Mouse (Mus musculus) frontal cortex, postnatal 25 days (tissue): Measurements from ENCODE around the gene Nol6.
A peak's percentile ranks its signal among the peaks of the same experiment; 100 is the strongest.

Source experiments
- DNase-seq, 2 experiments: peaks; one replicate each; pipeline ENCODE4 v3.0.0; 2022; ENCODE audit warnings: low spot score in 2 of 2

The Nol6 gene

DNA sequence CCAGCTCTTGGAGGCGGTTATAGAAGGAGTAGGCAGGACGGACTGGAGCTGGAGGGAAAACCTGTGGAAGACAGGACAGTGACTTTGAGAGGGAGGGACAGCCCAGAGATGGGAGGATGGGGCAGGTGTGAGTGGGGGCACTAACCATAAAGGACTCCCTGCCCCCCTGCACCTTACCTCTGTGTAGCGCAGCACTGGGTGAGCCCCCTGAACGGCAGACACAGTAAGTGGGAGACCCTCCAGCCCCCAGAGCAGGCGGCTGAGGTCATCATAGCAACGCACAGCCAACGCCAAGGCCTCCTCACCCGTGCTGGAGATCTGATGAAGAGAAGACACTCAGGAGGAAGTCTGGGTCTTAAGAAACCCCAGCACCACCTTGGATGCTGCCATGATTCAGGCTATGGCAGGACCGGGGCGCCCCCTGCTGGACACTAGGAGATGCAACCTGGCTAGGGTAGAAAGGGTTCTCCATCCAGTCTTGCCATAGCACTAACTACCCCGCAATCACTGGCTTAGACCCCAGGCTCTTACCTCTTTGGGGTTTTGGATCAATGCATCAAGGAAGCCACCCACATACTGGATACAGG lies 5.5 kb downstream of the Nol6 start:
- peak; percentile 43 to 55 for DNase-seq

DNA sequence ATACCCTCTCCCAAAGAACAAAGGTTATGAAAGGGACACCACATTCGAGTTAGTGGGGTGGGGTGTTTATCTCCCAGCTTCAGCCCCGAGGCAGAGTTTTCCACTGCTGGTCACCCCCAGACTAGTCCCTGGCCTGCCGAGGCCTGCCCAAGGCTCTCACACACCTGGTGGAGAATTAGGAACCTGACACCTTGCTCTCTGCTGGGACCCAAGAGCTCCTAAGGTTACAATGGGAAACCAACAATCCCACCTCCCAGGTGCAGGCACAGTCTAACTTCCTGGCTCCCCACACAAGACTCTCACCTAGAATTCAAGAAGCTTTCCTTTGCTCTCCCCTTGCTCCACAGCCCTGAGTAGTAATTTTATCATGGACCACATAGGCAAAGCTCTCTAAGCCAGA lies 7.4 kb downstream of the Nol6 start:
- DNase-seq, result no peak

DNA sequence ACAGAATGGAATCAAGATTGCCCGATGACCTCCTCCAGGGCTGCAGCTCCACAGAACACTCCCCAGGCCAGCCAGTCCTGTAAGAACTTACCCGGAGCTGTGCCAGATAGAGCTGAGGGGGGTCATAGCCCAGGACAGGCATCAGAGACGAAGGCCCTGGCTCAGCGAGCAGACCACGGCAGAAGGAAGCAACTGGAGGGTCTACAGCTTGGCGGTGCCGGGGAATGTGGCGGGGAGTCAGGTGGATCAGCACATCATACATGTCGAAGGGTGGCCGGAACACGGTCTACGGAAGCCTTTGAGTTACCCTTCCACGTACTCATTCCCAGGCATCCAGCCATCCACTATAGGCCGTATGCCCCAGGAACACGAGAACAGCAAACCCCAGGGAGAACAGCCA lies 8.5 kb downstream of the Nol6 start:
- no peak for DNase-seq

DNA sequence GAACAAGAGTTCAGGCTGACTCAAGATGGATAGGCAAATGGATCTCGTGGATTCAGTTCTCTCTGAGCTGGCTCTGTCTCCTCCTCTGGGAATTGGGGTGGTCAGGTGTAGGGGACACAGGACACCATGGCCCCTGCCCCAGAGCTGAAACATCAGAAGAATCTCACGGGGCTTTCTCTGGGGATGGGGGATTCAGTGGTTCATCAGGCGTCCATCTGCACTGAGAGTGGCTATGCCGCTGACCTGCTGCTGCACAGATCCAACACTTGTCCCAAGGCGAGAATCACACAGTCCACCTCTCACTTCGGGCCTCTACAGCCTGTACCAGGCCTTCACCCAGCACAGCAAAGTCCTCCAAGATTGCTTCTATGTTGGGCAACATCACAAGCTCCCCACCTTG lies 9.2 kb downstream of the Nol6 start:
- no peak for DNase-seq

DNA sequence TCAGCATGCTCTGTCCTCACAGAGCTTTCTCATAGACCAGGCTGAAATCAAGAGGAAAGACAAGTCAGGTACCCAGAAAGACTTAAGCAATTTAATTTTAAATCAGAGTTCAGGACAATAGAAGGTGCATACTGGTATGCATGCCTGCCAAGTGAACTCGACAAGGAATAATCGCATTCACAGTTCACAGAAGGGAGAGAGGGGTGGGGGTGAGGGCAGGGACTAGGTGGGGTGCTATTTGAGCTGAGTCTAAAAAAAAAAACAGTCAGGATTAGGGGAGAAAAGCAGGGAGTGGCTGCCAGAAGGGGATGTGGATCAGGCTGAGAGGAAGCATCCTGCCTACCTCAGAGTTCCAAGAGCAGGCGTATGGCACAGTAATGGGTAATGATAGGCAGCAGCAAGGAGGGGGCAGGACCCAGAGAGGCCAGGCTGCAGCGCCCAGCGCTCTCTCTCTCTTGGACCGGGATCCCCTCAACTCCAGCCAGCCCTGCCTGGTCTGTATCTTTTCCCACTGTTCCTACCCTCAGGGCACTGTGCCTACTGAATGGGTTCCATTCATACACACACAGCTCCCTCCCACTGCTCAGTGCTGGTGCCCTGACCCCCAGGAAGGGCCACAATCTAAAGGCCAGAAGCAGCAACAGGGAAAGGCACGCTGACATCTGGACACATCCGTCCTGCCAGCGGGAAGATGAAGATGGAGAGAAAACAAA lies 9.7 kb downstream of the Nol6 start:
- no peak for DNase-seq

DNA sequence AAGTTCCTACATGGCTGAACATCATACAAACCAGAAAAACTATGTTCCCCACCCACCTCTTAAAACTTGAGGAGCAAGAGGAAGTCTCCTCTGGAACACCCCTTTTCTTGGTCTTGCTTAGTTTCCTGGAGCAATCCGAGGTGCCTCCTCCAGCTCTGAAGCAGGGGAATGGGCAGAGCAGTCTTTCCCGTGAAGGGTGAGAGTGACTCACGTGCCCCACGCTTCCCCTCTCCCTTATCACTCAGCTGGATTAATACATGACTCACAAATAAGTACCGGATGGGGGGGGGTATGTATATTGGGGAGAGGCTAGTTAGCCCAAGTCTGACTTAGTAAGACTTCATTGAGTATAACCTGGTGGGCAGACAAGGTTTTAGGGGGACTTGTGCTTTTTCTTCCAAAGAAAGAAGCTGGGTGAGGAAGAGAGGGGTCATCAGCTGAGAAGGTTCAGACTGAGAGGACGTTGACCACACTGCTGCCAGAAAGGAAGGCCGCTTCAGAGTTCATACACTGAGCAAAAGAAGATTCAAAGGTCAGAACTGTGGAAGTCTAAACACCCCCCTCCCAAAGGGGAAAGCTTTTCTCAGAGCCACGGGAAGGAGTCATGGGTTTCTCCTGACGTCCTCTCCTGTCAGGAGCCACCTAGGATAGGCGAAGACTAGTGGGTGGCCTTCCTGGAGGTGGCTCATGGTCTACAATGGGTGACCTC lies 15.4 kb downstream of the Nol6 start:
- no peak for DNase-seq

DNA sequence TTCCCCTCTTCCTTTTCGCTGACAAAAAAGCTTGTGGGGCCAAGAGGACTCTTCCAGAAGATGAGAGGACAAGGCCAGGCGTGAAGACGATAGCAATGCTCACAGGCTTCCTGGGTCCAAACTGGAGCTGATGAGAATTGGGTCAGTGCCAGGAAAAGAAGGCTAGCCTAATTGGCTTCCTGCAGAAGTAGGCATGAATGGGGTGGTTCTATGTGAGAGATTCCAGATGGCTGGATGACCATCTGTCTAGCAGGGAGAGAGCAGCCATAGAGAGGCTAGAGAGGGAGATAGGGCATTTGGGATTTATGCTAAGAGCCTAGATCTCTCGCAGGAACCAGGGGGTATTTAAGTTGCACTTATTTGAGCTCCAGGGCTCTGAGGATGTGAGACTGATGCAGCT lies 16.8 kb downstream of the Nol6 start:
- no peak for DNase-seq

DNA sequence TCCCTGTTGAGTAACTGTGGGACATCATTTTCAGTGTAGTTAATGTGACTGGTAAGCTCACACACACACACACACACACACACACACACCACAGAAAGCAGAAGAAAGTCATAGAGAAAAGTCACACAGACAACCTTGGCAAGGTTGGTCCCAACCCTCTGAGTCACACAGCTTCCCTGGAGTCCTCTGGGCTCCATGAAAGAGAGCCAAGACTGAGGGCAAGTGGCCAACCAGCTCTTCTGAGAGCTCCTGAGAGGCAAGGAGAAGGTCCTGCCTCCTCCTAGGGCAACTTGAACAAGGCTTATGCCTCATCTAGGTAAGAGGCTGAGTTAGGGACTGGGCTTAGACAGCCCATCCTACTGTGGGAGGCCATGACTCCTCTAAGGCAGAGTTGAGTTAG lies 21.4 kb downstream of the Nol6 start:
- DNase-seq, result no peak

DNA sequence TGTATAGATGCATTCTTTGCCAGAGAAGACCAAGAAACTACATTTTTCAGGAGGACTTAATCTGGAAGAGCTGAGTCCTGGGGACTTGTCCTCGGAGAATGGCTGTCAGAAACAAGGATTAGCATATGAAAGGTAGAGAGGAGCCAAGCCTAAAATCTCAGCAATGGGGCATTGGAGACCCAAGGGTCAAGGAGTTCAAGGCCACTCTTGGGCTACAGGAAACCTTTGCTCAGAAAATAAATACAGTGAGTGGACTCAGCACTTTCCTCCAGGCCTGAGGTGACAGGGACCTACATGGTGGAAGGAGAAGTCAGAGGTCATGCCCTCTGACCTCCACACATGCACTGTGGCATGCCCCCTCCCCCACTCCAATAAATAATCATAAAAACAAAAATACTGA lies 23.3 kb downstream of the Nol6 start:
- DNase-seq, result no peak

DNA sequence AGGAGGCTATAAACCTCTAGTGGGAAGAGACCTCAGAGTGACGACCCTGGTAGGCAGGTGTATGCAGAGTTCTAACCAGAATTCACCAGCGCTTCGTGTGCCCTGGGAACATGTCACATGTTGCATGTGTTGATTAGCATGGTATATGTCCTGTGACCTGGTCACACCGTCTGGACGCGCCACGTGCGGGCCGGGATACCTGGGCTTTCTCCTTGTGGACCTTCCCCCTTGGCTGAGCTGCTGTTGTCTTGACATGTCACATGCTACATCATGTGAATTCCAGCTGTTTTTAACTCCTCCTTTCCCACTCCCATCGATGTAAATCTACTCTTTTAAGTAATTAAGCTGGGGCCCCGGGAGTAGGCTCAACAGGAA lies 25.7 kb downstream of the Nol6 start:
- no peak for DNase-seq

DNA sequence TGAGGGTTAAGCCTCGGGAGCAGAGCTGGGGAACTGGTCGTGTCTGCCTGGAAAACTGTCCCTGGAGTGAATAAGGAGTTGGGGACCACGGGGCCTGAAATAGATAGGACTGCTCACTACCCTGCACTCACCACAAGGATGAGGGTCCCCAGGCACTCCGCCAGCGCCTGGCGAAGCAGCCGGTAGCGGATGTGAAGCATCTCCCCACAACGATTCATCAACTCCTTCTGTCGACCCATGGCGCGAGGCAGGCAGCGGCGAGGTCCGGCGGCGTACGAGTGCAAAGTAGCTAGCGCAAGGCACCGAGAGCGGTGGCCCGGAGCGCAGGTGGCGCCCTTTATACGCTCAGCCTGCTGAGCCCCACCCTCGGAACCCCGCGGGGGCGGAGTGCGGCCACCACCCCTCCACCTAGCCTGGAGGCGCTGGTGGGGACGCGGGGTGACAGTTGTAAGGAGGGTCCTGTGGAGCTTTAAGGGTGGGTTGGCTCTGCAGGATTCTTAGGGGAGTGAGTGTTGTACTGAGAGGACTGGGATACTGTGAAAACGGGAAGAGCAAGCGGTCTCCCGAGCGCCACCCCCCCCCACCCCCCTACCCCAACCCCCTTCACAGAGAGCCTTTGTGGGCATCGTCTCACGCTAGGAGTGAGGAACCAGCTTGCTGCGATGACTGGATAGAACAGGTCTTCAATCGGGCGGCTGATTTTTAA lies 26.2 kb downstream of the Nol6 start, which contains the start of gene Aqp3:
Gene Aqp3, minus strand, starts transcription at position 313 of the 706 bp plus-strand sequence.
- no peak for DNase-seq

DNA sequence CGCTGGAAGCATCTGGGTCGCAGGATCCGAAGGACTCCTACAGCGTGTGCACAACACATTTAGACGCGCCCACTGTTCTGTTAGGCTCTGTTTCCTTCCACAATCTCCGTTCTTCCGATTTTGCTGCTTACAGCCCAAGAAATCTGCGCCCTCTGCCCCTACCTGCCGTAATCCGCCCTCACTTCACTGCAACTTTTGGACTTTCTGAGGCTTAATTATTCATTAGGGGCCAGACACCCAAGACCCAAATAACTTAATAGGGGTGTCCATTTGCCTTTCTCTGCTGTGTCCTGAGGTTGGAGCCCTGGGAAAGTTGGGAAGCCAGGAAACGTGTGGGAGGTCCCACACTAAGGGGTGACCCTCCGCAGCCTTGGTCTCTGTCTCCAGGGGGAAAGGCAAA lies 26.9 kb downstream of the Nol6 start:
- no peak for DNase-seq

DNA sequence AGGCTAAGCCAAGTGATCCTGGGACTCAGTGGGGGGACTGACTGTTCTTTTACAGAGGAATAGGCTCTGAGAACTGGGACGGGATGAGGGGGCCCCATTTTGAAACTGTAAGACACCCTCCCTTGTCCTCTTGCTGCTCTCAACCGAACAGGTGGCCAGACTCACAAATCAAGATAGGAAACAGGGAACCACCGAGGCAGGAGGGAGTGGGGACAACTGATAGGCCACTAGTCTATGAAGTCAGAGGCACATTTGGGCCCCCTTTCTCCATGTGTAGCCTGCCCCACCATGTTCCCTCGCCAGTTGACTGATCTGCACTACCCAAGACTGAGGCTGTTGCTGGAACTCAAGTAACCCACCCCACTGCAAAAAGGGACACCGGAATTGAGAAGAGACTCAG lies 27.5 kb downstream of the Nol6 start:
- no peak for DNase-seq

DNA sequence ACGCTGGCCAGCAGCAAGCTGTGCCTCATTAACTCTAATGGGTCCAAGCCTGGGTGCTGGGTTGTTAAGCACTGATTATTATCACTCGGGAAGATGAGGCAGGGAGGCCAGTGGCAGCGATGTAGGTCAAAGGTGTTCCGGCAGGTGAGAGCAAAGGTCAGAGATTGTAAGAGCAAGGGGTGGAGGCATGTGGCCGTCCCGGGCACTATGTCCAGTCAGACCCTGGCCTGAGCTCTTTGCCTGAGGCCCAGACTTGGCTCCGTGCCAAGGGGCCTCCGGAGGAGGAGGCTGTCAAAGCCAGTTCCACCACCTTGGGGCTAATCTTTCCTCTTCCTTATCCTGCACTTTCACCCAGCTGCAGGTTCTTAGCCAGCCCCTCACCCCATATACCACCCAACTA lies 28.1 kb downstream of the Nol6 start:
- no peak for DNase-seq

DNA sequence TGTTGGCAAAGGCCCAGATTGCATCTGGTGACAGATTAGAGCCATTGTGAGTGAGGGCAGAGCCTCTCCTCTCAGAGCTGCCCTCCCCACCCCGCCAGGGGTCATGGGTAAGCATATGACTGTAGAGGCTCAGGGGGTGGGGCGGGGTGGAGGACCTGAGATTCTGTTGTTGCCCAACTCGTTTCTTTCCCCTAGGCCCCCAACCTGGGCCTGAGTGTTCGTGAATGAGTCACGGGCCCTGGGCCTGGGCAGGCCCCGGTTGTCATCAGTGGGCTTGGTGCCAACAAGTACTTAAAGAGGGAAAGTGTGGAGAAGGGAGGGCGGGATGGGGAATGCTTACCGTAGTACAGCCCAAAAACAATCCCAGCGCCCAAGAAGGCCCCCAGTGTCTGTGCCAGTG lies 29.9 kb downstream of the Nol6 start:
- no peak for DNase-seq

DNA sequence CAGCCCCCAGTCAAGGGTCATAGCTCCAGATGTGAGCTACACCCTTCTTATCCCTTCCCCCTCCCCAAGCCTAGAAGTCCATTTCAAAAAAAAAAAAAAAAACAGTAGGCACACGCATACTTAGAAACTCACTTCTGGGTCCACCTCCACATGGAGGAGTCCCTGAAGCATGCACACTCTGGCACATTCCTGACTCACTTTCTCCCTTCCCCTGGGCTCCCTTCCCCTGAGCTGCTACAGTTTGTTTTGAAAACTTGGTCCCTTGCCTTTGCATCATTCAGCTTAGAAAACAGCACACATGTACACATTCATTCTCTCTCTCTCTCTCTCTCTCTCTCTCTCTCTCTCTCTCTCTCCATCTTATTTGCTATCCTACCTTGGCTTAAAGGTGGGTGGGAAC lies 31.3 kb downstream of the Nol6 start:
- no peak for DNase-seq

DNA sequence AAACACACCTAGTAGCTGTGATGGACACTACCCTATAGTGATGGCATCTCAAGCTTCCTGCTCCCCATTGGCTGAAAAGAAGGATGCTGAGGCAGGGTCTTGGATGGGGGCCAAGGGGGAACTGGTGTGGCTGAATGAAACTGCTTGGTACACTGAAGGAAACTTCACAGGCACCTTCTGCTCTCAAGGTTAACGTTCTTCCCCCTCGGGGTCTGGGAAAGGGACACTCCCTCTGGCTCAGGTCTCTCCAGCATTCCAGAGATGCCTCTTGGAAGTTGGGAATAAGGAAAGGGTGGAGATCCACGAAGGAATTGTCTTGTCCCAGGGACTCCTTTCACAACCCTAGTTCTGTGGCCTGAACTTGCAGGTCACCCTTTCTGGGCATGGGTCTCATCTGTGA lies 32.9 kb downstream of the Nol6 start:
- no peak for DNase-seq

DNA sequence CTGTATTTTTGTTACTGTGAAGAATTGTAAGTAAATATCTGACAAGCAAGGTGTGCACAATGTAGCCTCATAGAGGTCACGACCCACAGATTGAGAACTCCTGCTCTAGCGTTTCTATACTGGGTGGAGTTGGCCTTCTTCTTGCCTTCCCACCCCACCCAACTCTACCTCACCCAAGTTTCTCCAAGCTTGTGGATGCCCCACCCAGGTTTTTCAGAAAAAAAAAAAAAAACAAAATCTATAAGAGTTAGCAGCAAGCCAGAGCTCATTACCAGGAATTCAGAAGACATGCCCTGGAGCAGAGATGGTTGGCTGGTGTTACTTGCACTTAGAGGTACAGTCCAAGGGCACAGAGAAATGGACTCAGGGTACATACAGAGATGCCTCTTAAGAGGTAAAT lies 34.5 kb downstream of the Nol6 start:
- no peak for DNase-seq

DNA sequence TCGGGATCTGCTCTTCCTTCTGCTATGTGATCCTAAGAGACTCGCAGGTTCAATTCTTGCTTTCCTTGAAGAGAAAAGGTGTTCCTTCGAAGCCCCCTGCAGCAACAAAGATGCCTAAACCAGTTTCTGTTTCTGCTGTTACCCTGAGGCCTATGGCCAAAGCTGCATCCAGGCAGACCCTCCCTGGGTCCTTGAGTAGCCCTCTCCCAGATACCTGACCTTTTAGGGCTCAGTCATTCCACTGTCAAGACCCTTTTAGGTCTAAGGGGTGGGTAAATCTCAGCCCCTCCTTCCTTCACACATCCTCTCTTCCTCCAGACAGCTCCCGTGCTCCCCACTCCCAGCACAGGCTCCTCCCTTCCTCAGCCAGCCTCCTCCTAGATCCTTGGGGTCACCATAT lies 35.1 kb downstream of the Nol6 start:
- DNase-seq, result no peak

DNA sequence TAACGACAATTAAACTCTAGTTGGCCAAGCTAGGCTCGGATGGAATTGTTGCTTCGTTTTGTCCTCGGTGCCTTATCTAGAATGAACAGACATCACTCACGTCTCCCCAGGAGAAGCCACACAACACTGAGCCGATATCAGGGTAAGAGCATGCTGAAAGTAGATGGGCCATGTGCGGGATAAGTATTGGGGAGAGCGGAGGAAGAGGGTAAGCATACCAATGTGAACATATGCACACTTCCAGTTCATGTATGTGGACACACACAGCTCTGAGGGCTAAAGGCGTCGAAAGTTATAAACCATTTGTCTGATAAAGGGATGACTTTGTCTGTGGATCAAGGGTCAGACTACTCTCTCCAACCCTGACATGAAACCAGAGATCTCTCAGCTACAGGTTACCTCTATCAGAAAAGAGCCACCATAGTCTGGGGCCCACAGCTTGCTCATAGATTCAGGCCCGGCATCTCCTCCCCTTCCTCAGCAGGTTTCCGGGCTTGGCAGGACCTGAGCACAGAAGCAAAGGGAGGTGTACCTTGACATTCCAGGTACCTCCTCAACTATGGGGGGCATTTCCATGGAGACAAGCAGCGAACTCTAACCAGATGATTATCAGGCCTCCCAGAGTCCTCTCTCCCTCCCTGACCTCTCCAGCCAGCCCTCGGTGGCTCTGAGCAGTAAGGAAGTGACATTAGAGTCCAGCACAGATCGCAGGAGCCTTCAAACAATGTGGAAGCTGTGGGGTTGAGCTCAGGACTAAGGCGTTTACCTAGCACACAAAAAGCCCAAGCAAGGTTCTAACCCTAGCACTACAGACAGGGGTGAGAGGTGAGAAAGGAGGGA lies 36.6 kb downstream of the Nol6 start:
- no peak for DNase-seq

DNA sequence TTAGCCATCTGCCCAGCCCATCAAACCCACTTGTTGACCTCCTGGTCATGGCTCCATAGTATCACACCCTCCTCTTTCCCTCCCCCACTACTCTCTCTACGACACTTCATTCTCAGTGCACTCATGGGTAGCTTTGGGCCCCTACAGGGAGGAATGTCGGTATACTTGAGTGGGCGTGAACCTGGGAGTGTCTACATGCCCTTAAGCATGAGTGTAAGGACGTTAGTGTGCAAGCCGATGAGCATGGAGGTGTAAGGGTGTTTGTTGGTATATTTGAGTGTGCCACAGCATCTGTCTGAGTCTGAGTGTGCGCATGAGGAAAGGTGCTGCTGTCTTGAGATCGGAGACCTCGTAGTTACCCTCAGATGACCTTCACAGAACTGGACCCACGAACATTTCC lies 37.3 kb downstream of the Nol6 start:
- DNase-seq, result no peak

DNA sequence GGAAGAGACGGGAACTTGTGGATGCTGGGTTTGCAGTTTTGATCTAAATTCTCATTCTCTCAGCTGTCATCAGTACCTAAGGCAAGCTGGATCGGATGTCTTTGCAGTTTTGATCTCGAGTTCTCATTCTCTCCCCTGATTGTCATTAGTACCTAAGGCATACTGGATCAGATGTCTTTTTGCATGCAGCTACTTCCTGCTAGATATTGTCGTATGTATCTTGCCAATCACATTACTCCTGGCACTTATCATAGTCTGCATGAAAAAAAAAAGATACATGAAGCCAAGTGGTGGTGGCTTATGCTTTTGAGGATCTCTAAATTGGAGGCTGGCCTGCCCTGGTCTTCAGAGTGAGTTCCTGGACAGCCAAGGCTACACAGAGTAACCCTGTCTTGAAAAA lies 39.4 kb downstream of the Nol6 start:
- DNase-seq, result no peak
